Mouse (Mus musculus): ENCODE data around the gene Sept11. TPM values are rescaled to one million over a fixed set of nuclear protein-coding genes. Genes with fewer than 3 reads are reported as not detected.

Sept11 gene
- total and polyA plus RNA-seq, 2 experiments from 2014 or later = 38.2 to 49.5 TPM

DNA sequence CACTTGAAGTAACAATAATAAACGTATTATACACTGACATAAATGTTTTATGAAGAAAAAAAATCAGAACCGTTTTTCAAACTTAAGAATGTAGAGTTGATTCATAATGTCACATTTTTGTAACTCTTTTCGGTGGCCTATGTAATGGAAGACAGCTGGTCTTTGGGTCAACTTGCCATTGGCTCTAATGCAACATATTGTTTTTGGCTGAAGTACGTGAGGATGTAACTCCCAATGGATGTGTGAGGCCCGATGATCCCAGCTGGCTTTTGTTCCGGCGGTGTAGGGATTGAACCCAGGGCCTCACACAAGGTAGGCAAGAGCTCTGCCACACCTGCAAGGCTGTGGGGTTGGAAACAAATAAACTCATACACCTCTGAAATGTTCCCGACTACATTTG, 28.4 kb downstream of the Sept11 start:
- H3K36me3 ChIP-seq (replicated peaks; ENCODE audit: control insufficient read depth, insufficient read depth, low read length) = no peaks in the 10 kb centered on the region
- peaks cover 14% of the 10 kb centered on the region for H3K4me1 ChIP-seq (ENCODE audit: control insufficient read depth, insufficient read depth)
- H3K4me2 ChIP-seq (ENCODE audit: low read depth, low read length) = no peak overlapping the region
- DNase-seq (ENCODE audit: low spot score) (no peak), ATAC-seq (ENCODE audit: insufficient read depth, low read depth) (no peak)
- 76% methylated on average over 8 of the region's 8 CpGs for WGBS
- H3K27me3 ChIP-seq (ENCODE audit: control insufficient read depth, insufficient read depth, low read length) = no peaks in the 10 kb centered on the region
- H3K4me3 ChIP-seq (ENCODE audit: low read depth, low read length) = no peak overlapping the region
- H3K27ac ChIP-seq (ENCODE audit: low read depth) = no peak overlapping the region
- no peak overlapping the region for H3K9ac ChIP-seq (replicated peaks; ENCODE audit: low read depth, low read length)
- no peak for TF ChIP-seq CTCF (IDR thresholded peaks at IDR 0.05; ENCODE audit: low read depth)
- no peak for TF ChIP-seq EP300 (IDR thresholded peaks at IDR 0.05; ENCODE audit: low read depth)
- no peaks in the 10 kb centered on the region for H3K9me3 ChIP-seq (replicated peaks; ENCODE audit: control insufficient read depth, low read length)

- DNase-seq (ENCODE audit: low spot score) (no peak), ATAC-seq (ENCODE audit: insufficient read depth, low read depth) (peak; percentile 50)
- Histone ChIP-seq H3K27me3 (ENCODE audit: control insufficient read depth, insufficient read depth, low read length) (no peaks in the 10 kb centered on the region), H3K9me3 (replicated peaks; ENCODE audit: control insufficient read depth, low read length) (no peaks in the 10 kb centered on the region), H3K4me3 (ENCODE audit: low read depth, low read length) (no peak overlapping the region), H3K4me2 (ENCODE audit: low read depth, low read length) (no peak overlapping the region), H3K27ac (ENCODE audit: low read depth) (peak overlapping the region; percentile 0; the same call in 1 of the 2 replicates), H3K36me3 (replicated peaks; ENCODE audit: control insufficient read depth, insufficient read depth, low read length) (no peaks in the 10 kb centered on the region), H3K4me1 (ENCODE audit: control insufficient read depth, insufficient read depth) (peaks cover 34% of the 10 kb centered on the region), H3K9ac (replicated peaks; ENCODE audit: low read depth, low read length) (no peak overlapping the region)
- 59% methylated on average over 9 of the region's 9 CpGs for WGBS
- TF ChIP-seq EP300 (IDR thresholded peaks at IDR 0.05; ENCODE audit: low read depth) = no peak
- no peak for TF ChIP-seq CTCF (IDR thresholded peaks at IDR 0.05; ENCODE audit: low read depth)
Observed at GRCm38 (mm10) chr5:93124031-93124826, 31.0 kb downstream of the Sept11 start.

- H3K9me3 ChIP-seq (replicated peaks; ENCODE audit: control insufficient read depth, low read length) = no peaks in the 10 kb centered on the region
Observed at GRCm38 (mm10) chr5:93125325-93125724, 32.1 kb downstream of the Sept11 start.

GRCm38 (mm10) chr5:93126222-93126929, 33.1 kb downstream of the Sept11 start:
- H3K4me3 ChIP-seq (ENCODE audit: low read depth, low read length) = no peak overlapping the region
- H3K27me3 ChIP-seq (ENCODE audit: control insufficient read depth, insufficient read depth, low read length) = no peaks in the 10 kb centered on the region
- H3K36me3 ChIP-seq (replicated peaks; ENCODE audit: control insufficient read depth, insufficient read depth, low read length) = no peaks in the 10 kb centered on the region
- no peaks in the 10 kb centered on the region for H3K9me3 ChIP-seq (replicated peaks; ENCODE audit: control insufficient read depth, low read length)
- DNase-seq (ENCODE audit: low spot score) (no peak), ATAC-seq (ENCODE audit: insufficient read depth, low read depth) (no peak)
- H3K9ac ChIP-seq (replicated peaks; ENCODE audit: low read depth, low read length) = no peak overlapping the region
- peaks cover 56% of the 10 kb centered on the region for H3K4me1 ChIP-seq (ENCODE audit: control insufficient read depth, insufficient read depth)
- H3K27ac ChIP-seq (ENCODE audit: low read depth) = 0 out of 2 replicates have a peak overlapping the region, but pooled peaks have one; percentile 5
- TF ChIP-seq EP300 (IDR thresholded peaks at IDR 0.05; ENCODE audit: low read depth) (no peak), CTCF (IDR thresholded peaks at IDR 0.05; ENCODE audit: low read depth) (no peak)
- 43% methylated on average over 12 of the region's 12 CpGs for WGBS
- H3K4me2 ChIP-seq (ENCODE audit: low read depth, low read length) = no peak overlapping the region

More at GRCm38 (mm10) chr5:93125325-93125724, 32.1 kb downstream of the Sept11 start:
- Histone ChIP-seq H3K9ac (replicated peaks; ENCODE audit: low read depth, low read length) (no peak overlapping the region), H3K27me3 (ENCODE audit: control insufficient read depth, insufficient read depth, low read length) (no peaks in the 10 kb centered on the region), H3K4me1 (ENCODE audit: control insufficient read depth, insufficient read depth) (peaks cover 45% of the 10 kb centered on the region), H3K4me2 (ENCODE audit: low read depth, low read length) (no peak overlapping the region), H3K4me3 (ENCODE audit: low read depth, low read length) (no peak overlapping the region), H3K36me3 (replicated peaks; ENCODE audit: control insufficient read depth, insufficient read depth, low read length) (no peaks in the 10 kb centered on the region), H3K27ac (ENCODE audit: low read depth) (no peak overlapping the region)
- DNase-seq (ENCODE audit: low spot score) (no peak), ATAC-seq (ENCODE audit: insufficient read depth, low read depth) (no peak)
- 95% methylated on average over 6 of the region's 6 CpGs for WGBS
- TF ChIP-seq EP300 (IDR thresholded peaks at IDR 0.05; ENCODE audit: low read depth) (no peak), CTCF (IDR thresholded peaks at IDR 0.05; ENCODE audit: low read depth) (no peak)

GRCm38 (mm10) chr5:93126930-93127562, 33.8 kb downstream of the Sept11 start:
- no peak for TF ChIP-seq EP300 (IDR thresholded peaks at IDR 0.05; ENCODE audit: low read depth)
- no peak for TF ChIP-seq CTCF (IDR thresholded peaks at IDR 0.05; ENCODE audit: low read depth)
- Histone ChIP-seq H3K4me3 (ENCODE audit: low read depth, low read length) (no peak overlapping the region), H3K36me3 (replicated peaks; ENCODE audit: control insufficient read depth, insufficient read depth, low read length) (no peaks in the 10 kb centered on the region), H3K27ac (ENCODE audit: low read depth) (peak overlapping the region; percentile 41), H3K9ac (replicated peaks; ENCODE audit: low read depth, low read length) (no peak overlapping the region), H3K27me3 (ENCODE audit: control insufficient read depth, insufficient read depth, low read length) (no peaks in the 10 kb centered on the region), H3K4me1 (ENCODE audit: control insufficient read depth, insufficient read depth) (peaks cover 60% of the 10 kb centered on the region), H3K4me2 (ENCODE audit: low read depth, low read length) (no peak overlapping the region), H3K9me3 (replicated peaks; ENCODE audit: control insufficient read depth, low read length) (no peaks in the 10 kb centered on the region)
- 50% methylated on average over 4 of the region's 4 CpGs for WGBS
- no peak for ATAC-seq (ENCODE audit: insufficient read depth, low read depth)
- DNase-seq (ENCODE audit: low spot score) = no peak
